Mouse (Mus musculus) forebrain, postnatal 0 days (tissue): ENCODE results near the gene Rpl9. TPM values are rescaled to one million over a fixed set of nuclear protein-coding genes. Genes with fewer than 3 reads are reported as not detected.

Source experiments
- ATAC-seq: fragments of 200-750 bp; cut with Nextera tagmentation; 2 replicates; pipeline ENCODE4 v1.8.0; 2017; ENCODE audit warnings: mild to moderate bottlenecking, moderate library complexity
- DNase-seq: peaks from one replicate; pipeline ENCODE4 v3.0.0-alpha.2; 2015
- H3K27ac ChIP-seq: fragments of 300-500 bp; sonication (generic); 2 replicates; pipeline ENCODE4 v1.5.1; 2014; ENCODE audit warnings: low read depth, mild to moderate bottlenecking, antibody characterized with exemption, low read length, moderate library complexity, mixed read lengths
- H3K27me3 ChIP-seq: fragments of 300-500 bp; sonication (generic); 2 replicates; pipeline ENCODE4 v1.6.1; 2014; ENCODE audit warnings: mild to moderate bottlenecking, low read length, mixed read lengths; ENCODE audit not compliant: insufficient read depth
- H3K36me3 ChIP-seq: fragments of 300-500 bp; sonication (generic); 2 replicates; pipeline ENCODE4 v1.6.1; 2014; ENCODE audit warnings: mild to moderate bottlenecking, moderate library complexity; ENCODE audit not compliant: insufficient read depth
- H3K4me1 ChIP-seq: fragments of 300-500 bp; sonication (generic); 2 replicates; pipeline ENCODE4 v1.6.1; 2014; ENCODE audit warnings: antibody characterized with exemption; ENCODE audit not compliant: insufficient read depth
- H3K4me2 ChIP-seq: fragments of 300-500 bp; sonication (generic); 2 replicates; pipeline ENCODE4 v1.6.1; 2014; ENCODE audit warnings: low read depth, mild to moderate bottlenecking, moderate library complexity
- H3K4me3 ChIP-seq: fragments of 300-500 bp; sonication (generic); 2 replicates; pipeline ENCODE4 v1.5.1; 2014; ENCODE audit warnings: low read depth, low read length, mixed read lengths
- H3K9ac ChIP-seq: fragments of 300-500 bp; sonication (generic); 2 replicates; pipeline ENCODE4 v1.6.1; 2014; ENCODE audit warnings: mild to moderate bottlenecking
- H3K9me3 ChIP-seq: fragments of 300-500 bp; sonication (generic); 2 replicates; pipeline ENCODE4 v1.6.1; 2016; ENCODE audit warnings: low read length
- CTCF ChIP-seq: sonication (generic); IDR thresholded peaks from 2 replicates; pipeline ENCODE4 v1.5.1; 2016; ENCODE audit warnings: antibody characterized with exemption, control low read depth, low read depth
- WGBS: fragments of 180-500 bp; shearing (Covaris S2); extraction: QIAGEN DNeasy Blood & Tissue Kit; methylation state at CpG from one replicate; pipeline ENCODE4 v1.1.7; 2014; 5-methylcytosine and 5-hydroxymethylcytosine counted together
- polyA plus RNA-seq: library from polyadenylated mRNA; unstranded; fragments of >200 nt; fragmentation: Nextera tagmentation; extraction: Ambion mirVana; gene quantifications from 2 replicates; pipeline ENCODE4 v1.2.1, GENCODE M21; 2015
- total RNA-seq: library from RNA; depleted of rRNA; stranded (reverse); fragments of >200 nt; gene quantifications from 2 replicates; pipeline ENCODE4 v1.2.3, GENCODE M21; 2014

Gene Rpl9
- total and polyA plus RNA-seq, 2 experiments from 2014 or later = 694 to 1,175 TPM

DNA sequence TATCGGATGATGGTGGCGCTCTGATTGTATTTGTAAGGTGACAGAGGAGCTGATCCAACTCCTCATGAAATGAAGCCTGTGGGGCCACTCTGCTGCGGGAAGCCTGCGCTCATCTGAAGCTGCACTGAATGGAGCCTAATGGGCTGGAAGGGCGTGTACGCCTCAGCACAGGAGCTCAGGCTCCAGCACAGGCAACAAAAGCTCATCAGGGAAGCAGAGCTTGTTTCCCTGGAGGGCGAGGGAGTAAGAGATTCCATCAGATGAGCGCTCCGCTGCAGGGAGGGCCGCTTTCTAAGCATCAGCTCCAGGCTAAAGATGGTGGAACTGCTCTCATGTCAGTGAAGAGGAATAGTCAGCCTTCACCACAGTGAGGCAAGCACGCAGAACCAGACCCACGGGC lies 16.7 kb upstream of the Rpl9 start:
- DNase-seq (no peak), ATAC-seq (peak; percentile 27)
- Histone ChIP-seq H3K9ac (no peak overlapping the region), H3K27ac (no peak overlapping the region), H3K27me3 (no peaks in the 10 kb centered on the region), H3K4me1 (no peaks in the 10 kb centered on the region), H3K36me3 (peaks cover 57% of the 10 kb centered on the region), H3K9me3 (no peaks in the 10 kb centered on the region), H3K4me3 (no peak overlapping the region), H3K4me2 (no peak overlapping the region)
- WGBS = 19% methylated on average over 12 of the region's 12 CpGs
- TF ChIP-seq CTCF = no peak

DNA sequence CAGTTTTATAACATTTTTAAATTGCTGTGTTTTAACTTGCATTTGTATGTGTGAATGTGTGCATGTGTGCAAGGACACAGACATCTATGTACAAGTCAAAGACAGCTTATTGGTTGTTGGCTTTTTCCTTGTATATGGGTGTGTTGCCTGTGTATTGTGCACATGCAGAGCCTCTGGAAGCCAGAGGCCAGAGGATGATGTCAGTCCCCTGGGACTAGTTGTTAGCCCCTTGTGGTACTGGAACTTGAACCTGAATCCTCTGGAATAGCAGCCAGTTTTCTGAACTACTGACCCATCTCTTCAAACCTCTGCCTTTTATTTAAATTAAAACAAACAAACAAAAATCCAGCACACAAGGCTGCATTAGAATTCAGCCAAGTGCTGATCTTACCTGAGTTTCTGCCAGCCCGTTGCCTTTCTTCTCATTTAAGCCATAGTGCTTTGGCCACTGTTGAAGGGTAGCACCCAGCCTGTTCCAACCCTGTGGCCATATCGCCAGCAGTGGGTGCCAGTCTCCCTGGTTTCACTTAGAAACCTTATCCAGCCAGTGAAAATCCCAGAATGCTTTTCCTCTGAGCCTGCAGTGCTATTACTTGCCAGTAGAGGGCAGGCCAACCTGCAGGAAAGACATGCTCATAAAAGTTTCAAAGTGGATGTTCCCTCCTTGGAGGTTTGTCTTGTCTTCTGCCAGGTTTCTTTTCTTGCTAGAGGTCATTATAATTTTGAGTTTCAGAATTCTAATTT lies 10.2 kb upstream of the Rpl9 start:
- H3K27ac ChIP-seq = no peak overlapping the region
- WGBS = 27% methylated on average over 2 of the region's 2 CpGs

DNA sequence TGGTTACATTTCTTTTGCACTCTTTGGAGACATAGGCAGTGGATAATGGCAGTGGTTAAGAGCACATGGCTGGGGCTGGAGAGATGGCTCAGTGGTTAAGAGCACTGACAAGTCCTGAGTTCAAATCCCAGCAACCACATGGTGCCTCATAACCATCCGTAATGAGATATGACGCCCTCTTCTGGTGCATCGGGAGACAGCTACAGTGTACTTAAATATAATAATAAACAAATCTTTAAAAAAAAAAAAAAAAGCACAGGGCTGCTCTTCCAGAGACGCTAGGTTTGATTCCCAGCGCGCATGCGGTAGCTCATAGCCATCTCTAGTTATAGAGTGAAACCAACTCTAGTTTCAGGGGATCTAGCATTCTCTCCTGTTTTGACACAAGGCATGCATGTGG lies 3.2 kb upstream of the Rpl9 start:
- Histone ChIP-seq H3K9ac (no peak overlapping the region), H3K4me1 (peaks cover 15% of the 10 kb centered on the region), H3K9me3 (no peaks in the 10 kb centered on the region), H3K4me3 (no peak overlapping the region), H3K36me3 (peaks cover 34% of the 10 kb centered on the region), H3K4me2 (no peak overlapping the region), H3K27ac (no peak overlapping the region), H3K27me3 (no peaks in the 10 kb centered on the region)
- WGBS = 91% methylated on average over 7 of the region's 7 CpGs
- no peak for TF ChIP-seq CTCF
- ATAC-seq (no peak), DNase-seq (no peak)

More for the DNA sequence above, 10.2 kb upstream of the Rpl9 start:
- H3K4me3 ChIP-seq = no peak overlapping the region
- peak; percentile 94 for TF ChIP-seq CTCF
- peaks cover 43% of the 10 kb centered on the region for H3K36me3 ChIP-seq
- H3K4me1 ChIP-seq = no peaks in the 10 kb centered on the region
- H3K4me2 ChIP-seq = no peak overlapping the region
- no peaks in the 10 kb centered on the region for H3K27me3 ChIP-seq
- peak; percentile 86 for ATAC-seq
- H3K9me3 ChIP-seq = no peaks in the 10 kb centered on the region
- no peak overlapping the region for H3K9ac ChIP-seq
- DNase-seq = peak; percentile 86

- no peak for TF ChIP-seq CTCF
- Histone ChIP-seq H3K36me3 (peaks cover 45% of the 10 kb centered on the region), H3K4me3 (peak overlapping the region; percentile 72), H3K9ac (peak overlapping the region; percentile 97), H3K4me1 (peaks cover 15% of the 10 kb centered on the region), H3K27me3 (no peaks in the 10 kb centered on the region), H3K9me3 (no peaks in the 10 kb centered on the region), H3K27ac (peak overlapping the region; percentile 91), H3K4me2 (peak overlapping the region; percentile 68)
- DNase-seq = no peak
- peak; percentile 69 for ATAC-seq
- 3% methylated on average over 12 of the region's 12 CpGs for WGBS
These were observed 509 bp upstream of the Rpl9 start for GRCm38 (mm10) chr5:65391753-65392152.

DNA sequence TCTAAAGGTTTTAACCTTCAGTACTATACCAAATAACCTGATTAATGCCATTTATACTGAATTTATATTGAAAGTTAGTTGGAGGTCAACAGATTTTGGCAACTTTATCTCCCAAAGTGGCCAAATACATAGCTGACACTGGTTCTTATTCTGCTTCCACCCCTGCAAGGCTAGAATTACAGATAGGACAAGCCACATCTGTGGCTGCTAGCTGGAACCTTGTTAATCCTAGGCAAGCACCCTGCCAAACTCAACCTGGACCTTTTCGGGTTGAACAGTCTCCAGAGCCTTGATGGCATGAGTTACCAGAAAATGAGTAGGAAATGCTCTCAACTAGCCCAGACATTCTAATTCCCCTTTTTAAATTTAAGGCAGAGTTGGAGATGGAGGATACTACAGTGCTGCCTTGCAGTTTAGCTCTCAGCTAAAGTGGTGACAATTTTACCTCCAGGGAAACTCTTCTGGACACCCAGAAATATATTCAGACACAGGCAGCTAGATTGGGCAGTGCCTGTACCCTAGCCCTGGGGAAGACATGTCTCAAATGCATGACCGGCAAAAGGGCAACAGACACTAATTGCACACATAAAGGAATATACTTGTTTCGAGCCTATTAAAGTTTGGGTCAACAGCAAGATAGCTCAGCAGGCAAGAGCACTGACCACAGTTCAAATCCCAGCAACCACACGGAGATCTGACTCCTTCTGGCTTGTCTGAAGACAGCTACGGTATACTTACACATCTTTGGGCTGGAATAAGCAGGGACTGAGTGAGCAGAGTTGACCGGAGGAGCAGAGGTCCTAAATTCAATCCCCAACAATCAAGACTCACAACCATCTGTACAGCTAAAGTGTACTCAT lies 4.0 kb downstream of the Rpl9 start:
- Histone ChIP-seq H3K9me3 (no peaks in the 10 kb centered on the region), H3K36me3 (peaks cover 41% of the 10 kb centered on the region), H3K27me3 (no peaks in the 10 kb centered on the region), H3K4me3 (no peak overlapping the region), H3K27ac (no peak overlapping the region), H3K9ac (no peak overlapping the region), H3K4me1 (peaks cover 10% of the 10 kb centered on the region), H3K4me2 (no peak overlapping the region)
- DNase-seq = no peak
- no peak for ATAC-seq
- no peak for TF ChIP-seq CTCF
- WGBS = 79% methylated on average over 6 of the region's 6 CpGs

DNA sequence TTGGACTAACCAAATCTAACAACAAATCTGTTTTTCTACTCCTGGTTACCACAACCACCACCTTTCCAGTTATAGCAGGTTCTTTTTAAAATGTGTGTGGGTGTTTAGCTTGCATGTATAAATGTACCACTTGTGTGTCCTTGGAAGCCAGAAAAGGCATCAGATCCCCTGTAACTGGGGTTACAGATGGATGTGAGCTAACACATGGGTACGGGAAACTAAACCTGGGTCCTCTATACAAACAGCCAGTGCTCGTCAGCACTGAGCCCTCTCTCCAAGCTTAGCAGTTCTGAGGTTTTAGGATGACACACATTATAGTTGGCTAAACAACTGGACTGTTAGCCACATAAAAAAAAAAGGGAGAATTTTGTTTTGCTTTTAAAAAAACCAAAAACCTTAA lies 5.5 kb downstream of the Rpl9 start:
- WGBS = 77% methylated on average over 2 of the region's 2 CpGs
- no peak overlapping the region for H3K9ac ChIP-seq
- H3K4me2 ChIP-seq = no peak overlapping the region
- peaks cover 8% of the 10 kb centered on the region for H3K4me1 ChIP-seq
- H3K27me3 ChIP-seq = no peaks in the 10 kb centered on the region
- ATAC-seq (no peak), DNase-seq (no peak)
- no peak for TF ChIP-seq CTCF
- H3K4me3 ChIP-seq = no peak overlapping the region
- H3K9me3 ChIP-seq = no peaks in the 10 kb centered on the region
- H3K36me3 ChIP-seq = peaks cover 41% of the 10 kb centered on the region
- H3K27ac ChIP-seq = no peak overlapping the region

DNA sequence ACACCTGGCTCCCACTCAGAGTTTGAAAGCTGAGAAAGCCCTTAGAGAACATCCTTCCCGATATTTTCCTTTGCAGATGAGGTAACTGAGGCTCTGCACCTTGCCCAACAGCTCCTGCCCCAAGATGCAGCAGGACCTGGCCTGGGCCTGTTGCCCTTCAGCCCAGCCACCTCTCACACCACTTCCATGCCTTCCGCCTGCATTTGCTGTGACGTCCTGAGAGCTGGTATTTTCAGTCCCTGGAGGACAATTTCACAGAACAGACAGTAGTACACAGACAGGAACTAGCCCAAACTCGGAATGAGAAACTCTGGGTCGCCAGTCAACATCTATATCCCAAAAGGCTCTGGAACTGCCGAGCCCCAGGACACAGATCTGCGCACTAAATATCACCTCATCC lies 16.5 kb downstream of the Rpl9 start:
- Histone ChIP-seq H3K4me1 (no peaks in the 10 kb centered on the region), H3K4me3 (no peak overlapping the region), H3K36me3 (no peaks in the 10 kb centered on the region), H3K27ac (no peak overlapping the region), H3K4me2 (no peak overlapping the region), H3K9ac (no peak overlapping the region), H3K27me3 (no peaks in the 10 kb centered on the region), H3K9me3 (no peaks in the 10 kb centered on the region)
- ATAC-seq = no peak
- TF ChIP-seq CTCF = no peak
- no peak for DNase-seq
- 83% methylated on average over 7 of the region's 7 CpGs for WGBS
